Mouse (Mus musculus): ENCODE data around the gene Cplane1.

The Cplane1 gene

DNA sequence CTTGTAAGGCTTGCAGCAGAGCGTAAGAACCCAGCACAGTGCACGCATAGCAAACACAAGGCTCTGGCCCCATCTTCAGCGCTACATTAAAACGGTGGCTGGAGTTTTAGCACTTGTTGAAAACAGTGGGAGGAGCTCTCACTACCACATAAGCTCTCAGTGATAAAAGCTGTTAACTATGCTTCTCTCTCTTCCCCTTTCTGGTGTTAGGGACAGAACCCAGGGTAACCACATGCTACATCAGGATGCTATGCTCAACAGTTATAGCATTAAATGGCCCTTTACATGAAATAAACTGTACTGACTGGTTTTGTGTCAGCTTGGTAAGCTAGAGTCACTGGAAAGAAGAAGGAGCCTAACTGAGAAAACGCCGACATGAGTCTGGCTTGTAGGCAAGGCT lies 125.2 kb downstream of the Cplane1 start:
- in situ Hi-C loops (cut with MboI), result no loop called here

DNA sequence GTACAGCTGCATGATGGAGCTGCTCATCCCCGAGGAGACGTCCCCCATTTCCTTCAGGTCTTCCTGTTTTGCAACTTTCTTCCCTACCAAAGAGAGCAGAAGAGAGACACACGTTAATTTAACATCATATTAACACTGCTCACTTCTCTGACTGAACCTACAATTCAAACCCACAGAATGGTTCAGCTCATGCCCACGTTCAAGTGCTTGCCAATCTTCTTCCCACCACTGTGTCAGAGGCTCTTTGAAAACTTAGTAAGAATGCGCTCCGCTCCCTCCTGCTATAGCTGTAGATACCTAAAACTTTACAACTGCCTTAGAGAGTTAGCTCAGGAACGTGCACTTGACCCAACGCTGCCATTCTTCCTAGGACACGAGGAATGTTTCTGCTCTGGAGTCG lies 134.0 kb downstream of the Cplane1 start:
- in situ Hi-C loops (cut with MboI), result loop anchor here (25.0 kb wide), 1 partner anchor 166 kb away; no protein-coding TSS in a partner anchor

DNA sequence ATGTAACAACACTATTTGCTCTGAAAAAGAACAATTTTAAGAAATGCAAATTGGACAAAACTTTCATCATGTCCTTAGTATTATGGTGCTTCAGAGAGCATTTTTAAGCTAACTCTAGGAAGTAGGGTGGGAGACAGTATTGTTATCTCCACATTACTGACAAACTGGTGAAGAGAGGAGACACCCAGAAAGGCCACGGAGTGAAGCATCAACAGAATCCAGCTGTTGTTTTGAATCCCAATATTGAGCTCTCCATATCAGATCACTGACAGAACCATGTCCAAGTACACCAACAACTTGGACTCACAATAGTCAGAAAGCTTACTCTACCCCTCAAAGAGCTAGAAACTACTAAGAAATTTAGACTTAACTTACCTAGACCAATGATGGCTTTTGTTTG lies 136.6 kb downstream of the Cplane1 start:
- in situ Hi-C loops (cut with MboI), result loop anchor here (25.0 kb wide), 1 partner anchor 168 kb away; no protein-coding TSS in a partner anchor

DNA sequence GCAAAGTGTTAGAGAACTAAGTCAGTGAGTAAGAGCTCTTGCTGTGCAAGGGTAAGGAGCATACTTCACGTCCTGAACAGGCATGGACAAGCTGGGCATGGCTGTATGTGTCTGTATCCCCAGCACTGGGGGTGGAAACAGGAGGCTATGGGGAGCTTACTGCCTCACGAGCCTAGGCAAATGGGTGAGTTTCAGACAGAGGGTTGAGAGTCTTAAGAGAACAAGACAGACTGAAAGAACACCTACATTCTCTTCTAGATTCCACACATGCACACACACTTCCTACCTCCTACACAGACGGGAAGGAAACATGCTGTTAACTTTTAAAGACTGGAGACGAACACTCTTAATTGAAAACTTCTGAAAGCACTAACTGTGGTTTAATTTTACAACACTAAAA lies 148.5 kb downstream of the Cplane1 start:
- in situ Hi-C loops (cut with MboI), result loop anchor here (25.0 kb wide), 1 partner anchor 180 kb away; no protein-coding TSS in a partner anchor

DNA sequence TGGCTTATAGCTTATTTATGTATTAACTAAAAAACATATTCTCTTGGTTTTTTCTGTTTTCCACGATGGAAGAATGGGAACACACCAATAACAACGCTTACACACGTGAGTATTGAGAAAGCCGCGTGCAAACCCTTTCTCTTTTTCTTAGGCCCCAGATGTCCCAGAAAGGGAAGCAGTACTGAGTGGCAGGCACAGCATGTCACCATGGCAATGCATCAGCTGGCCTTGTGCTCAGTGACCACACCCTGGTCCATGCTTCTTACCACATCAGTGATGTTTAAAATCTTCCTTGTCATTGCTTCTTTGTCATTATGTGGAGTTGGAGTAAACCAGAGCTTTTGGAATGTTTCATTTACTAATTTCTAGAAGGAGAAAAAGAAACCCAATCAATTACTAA lies 150.3 kb downstream of the Cplane1 start:
- in situ Hi-C loops (cut with MboI), result loop anchor here (25.0 kb wide), 1 partner anchor 182 kb away; no protein-coding TSS in a partner anchor
